Mouse (Mus musculus): Measurements from ENCODE around the gene Lmnb2.

- TF ChIP-seq EP300 (IDR thresholded peaks at IDR 0.05; ENCODE audit: insufficient read depth, low read depth, low read length): no peak
- TF ChIP-seq CTCF (IDR thresholded peaks at IDR 0.05): no peak
Measured at GRCm38 (mm10) chr10:80899591-80900317, 18.3 kb downstream of the Lmnb2 start.
